Mouse (Mus musculus) splenic B cell, adult 2 months (primary cell): ENCODE results near the gene Adgre1.

ENCODE experiments used
- DNase-seq: peaks from one replicate; pipeline ENCODE4 v3.0.0-alpha.2; 2011; ENCODE audit warnings: low read depth, low spot score
- H3K27me3 ChIP-seq: 2 replicates; pipeline ENCODE4 v1.6.1; 2012; ENCODE audit warnings: mild to moderate bottlenecking, low read length, moderate library complexity, mixed read lengths; ENCODE audit not compliant: control insufficient read depth, poor library complexity, insufficient read depth, severe bottlenecking
- H3K36me3 ChIP-seq: 2 replicates; pipeline ENCODE4 v1.6.1; 2012; ENCODE audit warnings: mild to moderate bottlenecking, low read length, moderate library complexity, mixed read lengths; ENCODE audit not compliant: control insufficient read depth, poor library complexity, insufficient read depth, severe bottlenecking

The Adgre1 gene

GRCm38 (mm10) chr17:57347781-57348180, 10.7 kb upstream of the Adgre1 start:
- no peak for DNase-seq
- H3K27me3 ChIP-seq = no peaks in the 10 kb centered on the region
- no peaks in the 10 kb centered on the region for H3K36me3 ChIP-seq

- Histone ChIP-seq H3K36me3 (no peaks in the 10 kb centered on the region), H3K27me3 (no peaks in the 10 kb centered on the region)
- DNase-seq = peak; percentile 76
Observed at GRCm38 (mm10) chr17:57349067-57349466, 9.4 kb upstream of the Adgre1 start.

GRCm38 (mm10) chr17:57350212-57350611, 8.3 kb upstream of the Adgre1 start:
- no peaks in the 10 kb centered on the region for H3K36me3 ChIP-seq
- peak; percentile 1 for DNase-seq
- no peaks in the 10 kb centered on the region for H3K27me3 ChIP-seq

GRCm38 (mm10) chr17:57351107-57351506, 7.4 kb upstream of the Adgre1 start:
- no peaks in the 10 kb centered on the region for H3K36me3 ChIP-seq
- no peaks in the 10 kb centered on the region for H3K27me3 ChIP-seq
- DNase-seq = no peak

GRCm38 (mm10) chr17:57359485-57360241, 1.2 kb downstream of the Adgre1 start:
- Histone ChIP-seq H3K27me3 (no peaks in the 10 kb centered on the region), H3K36me3 (no peaks in the 10 kb centered on the region)
- DNase-seq = peak; percentile 74
